Mouse (Mus musculus): Measurements from ENCODE around the gene Iqce.

Iqce gene

DNA sequence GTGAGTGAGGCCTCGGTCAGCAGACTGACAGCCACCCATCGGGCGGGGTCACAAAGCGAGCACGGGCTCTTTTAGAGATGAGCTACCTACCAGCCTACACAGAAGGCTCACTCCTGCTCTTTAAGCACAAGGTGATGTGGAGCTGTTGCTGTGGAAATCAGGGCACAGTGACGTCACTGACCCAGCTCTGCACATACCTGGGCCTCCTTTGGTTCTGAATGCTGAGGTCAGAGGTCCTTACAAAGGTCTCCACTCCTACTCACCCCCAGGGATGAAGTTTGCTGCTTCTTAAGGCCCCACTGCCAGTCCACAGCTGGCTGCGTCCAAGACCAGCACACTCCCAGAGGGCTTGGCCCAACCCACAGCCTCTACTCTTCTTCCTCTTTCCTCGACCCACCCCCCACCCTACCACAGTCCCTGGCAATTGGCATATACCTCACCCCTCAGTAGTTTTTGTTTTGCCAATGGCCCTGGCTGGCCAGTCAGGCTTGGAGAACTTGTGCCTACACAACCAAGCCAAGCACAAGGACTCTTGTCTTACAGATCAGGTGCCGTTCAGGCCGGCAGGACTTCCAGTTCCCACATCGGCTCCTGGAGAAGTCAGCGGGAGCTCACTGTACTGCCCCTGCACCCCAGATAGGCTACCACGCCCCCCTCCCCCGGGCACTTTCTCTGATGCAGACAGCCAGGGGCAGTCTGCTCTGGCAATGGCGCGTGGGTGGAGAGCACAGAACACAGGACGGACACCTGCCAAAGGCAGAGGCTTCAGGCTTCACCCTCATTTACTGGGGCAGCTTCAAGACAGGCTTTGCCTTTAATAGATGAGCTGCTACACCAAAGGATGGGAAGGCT, 39.2 kb downstream of the Iqce start:
- in situ Hi-C loops (cut with MboI, MseI) = no loop called here

DNA sequence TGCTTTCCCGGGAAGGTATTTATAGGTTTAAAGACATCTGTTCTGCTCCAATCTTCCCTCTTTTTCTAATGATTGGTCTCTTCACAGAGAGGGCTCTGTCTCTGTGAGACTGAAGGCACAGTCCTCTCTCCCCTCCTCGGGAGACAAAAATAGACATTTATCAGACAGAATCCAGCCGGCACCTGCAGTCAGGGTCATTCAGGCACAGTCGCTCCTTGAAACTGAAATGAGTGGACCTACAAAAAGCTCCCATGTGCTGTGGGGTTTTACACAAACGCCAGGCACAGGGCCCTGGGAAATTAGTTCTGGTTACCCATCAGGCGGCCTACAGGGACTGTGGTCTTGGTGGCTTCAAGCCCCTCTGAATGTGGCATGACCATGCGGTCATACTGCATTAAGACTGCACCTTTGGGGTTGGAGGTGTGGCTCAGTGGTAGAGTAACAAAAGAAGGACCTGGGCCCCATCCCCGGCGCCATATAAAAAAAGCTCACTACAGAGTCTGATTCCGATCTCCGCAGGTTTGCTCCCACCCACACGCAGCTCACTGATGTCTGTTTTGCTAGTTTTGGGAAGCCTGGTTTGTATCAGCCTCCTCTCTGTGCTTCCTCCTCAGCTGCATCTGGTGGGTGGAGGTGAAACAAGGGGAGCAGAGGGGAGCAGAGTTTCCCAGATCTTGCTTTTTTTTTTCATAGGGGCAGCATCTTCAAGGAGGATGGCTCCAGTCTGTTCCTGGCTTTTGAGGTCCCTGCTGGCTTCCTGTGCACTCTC, 40.1 kb downstream of the Iqce start:
- in situ Hi-C loops (cut with MboI, MseI) = no loop called here

DNA sequence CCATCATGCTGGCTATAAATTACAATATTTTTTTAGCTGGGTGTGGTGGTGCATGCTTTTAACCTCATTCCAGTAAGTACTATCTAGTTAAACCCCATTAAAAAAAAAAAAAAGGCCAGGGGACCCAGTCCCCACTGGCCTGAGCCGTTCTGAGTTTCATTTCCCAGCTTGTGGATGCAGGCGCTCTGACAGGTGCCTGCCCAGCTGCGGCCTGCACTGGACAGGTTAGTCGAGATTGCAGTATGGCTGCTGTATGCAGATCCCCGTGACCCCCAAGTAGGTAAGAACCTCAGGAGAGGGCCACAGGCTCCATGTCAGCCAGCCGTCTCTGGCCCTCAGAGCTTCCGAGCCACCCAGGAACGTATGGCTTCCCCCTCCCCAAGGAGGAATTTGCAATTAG, 40.8 kb downstream of the Iqce start:
- in situ Hi-C loops (cut with MboI, MseI) = no loop called here

DNA sequence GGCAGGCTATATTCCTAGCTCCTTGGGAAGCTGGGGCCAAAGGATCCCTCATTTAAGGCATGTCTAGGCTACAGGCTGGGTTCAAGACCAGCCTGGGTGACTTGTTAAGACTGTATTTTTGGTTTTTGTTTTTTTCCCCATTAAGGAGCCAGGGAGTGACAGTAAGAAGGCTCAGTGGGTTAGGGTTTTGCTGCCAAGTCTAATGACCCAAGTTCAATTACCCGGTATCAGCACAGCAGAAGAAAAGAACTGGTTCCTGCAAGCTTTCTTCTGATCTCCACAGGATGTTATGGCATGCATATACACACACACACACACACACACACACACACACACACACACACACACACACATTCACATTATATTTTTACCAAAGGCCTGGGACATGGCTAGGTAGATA, 41.8 kb downstream of the Iqce start:
- in situ Hi-C loops (cut with MboI, MseI) = no loop called here

DNA sequence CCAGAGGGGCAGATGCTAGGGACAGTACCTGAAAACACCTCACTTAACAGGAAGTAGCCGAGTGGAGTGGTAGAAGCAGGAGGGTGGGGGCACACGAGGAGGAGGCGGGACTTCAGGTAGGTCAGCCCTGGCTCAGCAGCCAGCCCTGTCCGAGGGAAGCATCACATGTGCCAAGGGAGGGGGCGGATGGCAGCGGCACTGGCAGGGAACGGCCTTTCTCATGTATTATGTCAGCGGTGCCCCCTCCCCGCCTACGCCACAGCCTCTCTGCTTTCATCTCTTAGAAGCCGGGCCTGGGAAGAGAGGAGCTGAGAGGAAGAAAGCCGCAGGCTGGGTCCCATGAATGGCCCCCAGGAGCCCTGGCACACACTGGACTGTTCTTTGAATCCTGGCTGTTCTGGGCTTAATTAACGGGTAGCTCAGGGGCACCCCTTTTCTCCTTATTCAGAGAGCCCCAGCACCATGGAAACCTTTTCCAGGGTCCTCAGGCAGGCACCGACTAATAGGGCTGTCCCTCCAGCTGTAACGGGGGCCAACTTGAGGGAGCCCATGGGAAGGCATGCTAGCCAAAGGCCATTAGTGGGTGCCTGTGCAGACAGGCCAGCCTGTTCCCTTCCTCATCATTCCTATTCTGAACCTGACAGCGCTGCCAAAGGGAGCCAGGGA, 42.4 kb downstream of the Iqce start:
- in situ Hi-C loops (cut with MboI, MseI) = no loop called here

DNA sequence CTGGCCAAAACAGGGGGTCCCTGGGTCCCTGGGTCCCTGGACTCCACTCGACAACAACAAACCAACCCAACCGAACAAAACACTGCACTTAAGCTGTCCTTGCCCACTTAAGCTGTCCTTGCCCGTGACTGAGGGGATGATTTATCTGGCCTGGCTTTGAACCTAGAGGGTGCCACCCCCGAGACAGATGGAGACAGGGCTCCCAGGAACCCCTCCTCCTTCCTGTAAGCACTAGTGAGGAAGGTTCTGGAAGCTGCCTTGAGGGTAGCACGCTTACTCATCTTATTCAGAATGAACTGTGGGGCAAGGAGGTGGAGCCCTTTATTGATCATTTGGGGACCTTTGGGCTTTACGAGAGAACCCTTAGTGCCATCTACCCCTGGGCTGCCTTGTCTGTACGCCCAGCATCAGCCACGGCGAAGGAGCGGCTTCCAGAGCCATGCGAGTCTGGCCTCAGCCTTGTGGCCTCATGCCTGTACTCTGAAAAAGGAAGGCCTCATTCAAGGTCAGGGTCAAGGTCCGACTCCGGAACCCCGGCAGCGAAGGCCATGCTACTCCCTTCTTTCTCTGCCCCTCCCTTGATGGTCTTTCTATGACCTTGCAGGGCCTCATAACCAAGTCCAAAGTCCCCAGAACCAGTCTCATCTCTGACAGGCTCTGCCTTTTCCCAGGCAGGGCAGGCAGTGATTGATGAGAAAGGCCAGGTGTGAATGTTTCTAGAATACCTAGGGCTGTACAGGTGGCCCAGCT, 47.9 kb downstream of the Iqce start:
- in situ Hi-C loops (cut with MboI, MseI) = no loop called here

DNA sequence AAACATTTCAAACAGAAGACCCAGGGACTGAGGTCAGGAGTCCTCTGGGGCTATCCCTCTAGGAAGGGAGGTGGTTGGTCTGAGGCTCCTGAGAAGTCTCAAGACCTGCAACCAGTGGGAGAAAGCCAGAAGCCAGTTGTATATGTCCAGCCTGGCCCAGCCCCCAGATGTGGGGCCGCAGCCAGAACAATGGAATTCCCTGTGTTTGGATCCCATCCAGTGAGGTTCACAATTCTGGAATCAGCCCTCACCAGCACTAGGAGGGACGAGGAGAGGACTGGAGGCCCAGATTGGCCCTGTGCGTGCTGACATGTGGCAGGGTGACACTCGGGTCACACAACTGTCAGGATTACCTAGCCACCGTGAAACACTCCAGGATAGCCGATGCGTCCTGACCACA, 49.6 kb downstream of the Iqce start:
- in situ Hi-C loops (cut with MboI, MseI) = no loop called here

DNA sequence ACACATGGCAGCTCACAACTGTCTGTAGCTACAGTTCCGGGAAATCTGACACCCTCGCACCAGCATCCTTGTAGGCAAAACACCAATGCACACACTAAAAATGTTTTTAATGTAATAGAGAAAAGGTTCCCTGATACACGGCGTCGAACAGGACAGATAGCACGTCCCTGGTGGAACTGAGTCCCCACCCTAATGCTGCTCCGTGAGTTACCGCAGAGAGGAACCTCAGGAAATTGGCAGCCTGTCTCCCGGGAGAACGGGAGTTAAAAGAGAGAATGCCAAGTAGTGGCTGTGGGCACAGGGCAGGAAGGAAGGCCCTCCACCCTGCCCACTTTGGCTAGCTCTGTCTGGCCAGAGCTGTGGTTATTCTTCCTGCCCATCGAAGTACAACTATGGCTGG, 50.9 kb downstream of the Iqce start:
- in situ Hi-C loops (cut with MboI, MseI) = no loop called here

DNA sequence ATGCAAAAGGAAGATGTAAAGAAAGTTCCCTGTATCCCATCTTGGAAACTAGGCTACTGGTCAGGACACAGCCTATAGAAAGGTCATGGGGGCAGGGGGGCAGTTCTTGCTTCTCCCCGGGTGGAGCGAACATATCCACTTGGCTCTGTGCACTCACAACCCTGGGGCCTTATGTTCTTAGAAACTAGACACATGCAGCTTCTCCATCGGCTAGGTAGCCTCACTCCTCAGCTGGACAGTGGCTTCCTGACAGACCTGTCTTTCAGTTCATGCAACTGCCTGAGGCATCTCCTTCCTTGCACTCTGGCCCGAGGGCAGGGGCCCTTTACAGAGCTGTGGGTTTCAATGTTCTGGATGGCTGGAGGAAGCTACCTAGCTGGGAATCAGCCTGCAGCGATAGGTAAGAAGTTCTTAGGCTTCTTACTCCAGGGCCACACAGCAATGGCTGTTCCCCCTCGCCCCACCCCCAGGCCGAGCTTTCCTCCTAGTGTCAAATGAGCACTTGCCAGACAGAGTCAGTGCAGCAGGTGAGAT, 52.2 kb downstream of the Iqce start:
- in situ Hi-C loops (cut with MboI, MseI) = no loop called here

DNA sequence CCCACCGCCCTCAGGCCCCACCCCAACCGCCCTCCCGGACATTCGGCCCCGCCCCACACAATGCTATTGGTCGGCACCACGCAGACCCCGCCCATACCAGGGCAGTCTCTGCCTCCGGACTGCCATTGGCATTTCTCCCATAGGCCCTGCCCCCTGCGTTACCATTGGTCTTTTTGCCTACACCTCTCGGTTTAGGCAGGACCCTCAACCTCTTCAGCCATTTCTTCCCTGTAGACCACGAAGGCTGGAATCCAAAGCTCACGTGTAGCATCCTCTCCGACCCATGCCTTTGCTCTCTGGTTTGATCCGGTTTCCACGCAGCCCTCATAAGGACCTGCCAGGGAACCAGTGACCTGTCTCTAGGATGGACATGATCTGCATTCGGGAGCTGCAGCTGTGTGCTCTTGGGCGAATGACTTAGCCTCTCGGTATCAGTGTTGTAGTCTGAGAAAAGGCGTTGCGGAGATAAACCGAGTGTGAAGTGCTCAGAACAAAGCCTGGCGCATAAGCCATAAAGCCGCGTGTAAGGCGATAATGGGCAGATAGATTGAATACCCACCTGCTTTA, 53.0 kb downstream of the Iqce start:
- in situ Hi-C loops (cut with MboI, MseI) = no loop called here

DNA sequence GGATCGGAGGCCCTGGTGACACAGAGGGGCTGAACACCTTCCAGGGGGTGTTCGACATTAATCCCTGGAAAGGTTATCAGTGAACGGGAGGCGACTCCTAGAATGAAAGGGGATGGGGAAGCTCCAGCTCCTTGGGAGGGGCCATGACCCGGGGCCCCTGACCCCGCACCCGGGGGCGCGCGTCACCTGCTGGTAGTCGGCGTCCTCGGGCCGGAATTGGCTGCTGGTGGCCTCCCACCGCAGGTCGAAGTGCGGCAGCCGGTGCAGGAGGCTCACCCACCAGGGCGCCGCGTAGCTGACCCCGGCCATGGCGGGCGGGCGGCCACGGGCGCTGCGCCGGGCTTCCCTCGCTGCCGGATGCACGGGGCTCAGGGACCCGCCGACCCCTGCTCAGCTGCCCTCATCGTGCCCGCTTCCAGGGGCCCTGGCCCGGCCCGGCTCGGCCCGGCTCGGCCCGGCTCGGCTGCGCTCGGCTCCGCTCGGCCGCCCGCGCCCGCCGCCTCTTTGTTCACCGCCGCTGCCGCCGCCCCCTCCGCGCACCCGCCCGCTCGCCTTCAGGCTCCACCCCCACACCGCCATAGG, 53.6 kb downstream of the Iqce start, which contains the start of gene Ttyh3:
Ttyh3 (minus strand) TSS at position 513 of the 582 bp plus-strand sequence.
- in situ Hi-C loops (cut with MboI, MseI) = no loop called here

DNA sequence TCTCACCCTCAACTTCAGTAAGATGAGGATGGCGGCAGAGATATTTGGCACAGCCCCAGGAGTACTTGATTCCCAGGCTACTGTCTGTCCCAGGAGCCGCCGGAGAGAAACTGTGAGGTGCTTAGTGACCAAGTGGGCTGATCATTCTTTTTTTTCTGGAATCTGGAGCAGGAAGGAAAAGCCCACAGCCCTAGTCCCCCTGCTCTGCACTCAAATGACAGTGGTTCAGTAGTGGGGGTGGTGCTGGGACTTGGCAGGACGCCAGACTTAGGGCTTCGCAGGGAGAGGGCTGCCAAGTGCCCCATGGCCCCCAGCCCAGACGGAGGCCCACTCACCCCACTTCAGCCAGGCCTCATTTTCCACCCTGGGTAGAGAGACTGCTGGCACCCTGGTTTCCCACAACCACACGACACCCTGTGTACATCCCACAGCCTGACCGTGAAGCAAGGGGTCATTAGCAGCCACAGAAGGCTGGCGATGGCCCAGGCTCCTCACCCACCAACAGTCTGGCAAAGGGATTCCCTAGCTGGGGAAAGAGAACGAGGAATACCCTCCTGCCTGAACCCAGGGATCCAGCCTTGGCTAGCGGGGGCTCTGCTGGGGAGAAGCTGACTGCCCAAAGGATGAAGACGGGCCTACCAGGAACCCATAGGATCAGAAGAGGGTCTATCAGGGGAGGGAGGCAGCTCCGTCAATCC, 54.2 kb downstream of the Iqce start:
- in situ Hi-C loops (cut with MboI, MseI) = no loop called here

DNA sequence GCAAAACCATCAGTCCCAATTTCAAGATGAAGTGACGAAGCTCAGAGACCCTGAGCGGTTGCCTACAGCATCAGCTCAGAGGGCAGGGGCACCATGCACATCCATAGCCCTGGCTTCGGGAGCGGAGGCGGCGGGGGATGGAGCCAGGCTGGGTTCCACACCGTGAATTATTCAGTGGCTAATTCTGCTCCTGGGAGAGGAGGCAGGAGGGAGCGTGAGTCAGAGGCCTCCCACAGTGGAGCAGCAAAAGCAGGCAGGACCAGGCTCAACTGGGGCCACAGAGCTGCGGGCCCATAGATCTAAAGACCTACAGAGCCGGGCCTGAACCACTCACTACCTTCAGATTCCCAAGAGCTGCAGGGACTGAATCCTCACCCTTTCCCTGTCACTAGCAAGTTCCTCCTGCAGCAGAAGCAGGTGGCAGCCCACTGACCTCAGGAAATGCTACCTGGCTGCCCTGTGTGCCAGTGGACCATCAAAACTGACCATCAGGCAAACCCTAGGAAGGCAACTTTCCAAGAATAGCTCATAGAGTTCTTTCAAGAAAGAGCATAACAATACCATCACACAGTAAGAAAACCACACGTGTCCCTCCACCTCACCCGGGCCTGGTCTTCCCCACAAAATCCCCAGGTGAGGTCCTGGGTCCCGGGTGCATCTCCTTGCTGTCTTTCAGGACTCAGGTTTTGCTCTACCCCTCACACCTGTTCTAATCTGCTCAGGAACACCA, 55.0 kb downstream of the Iqce start:
- in situ Hi-C loops (cut with MboI, MseI) = no loop called here

DNA sequence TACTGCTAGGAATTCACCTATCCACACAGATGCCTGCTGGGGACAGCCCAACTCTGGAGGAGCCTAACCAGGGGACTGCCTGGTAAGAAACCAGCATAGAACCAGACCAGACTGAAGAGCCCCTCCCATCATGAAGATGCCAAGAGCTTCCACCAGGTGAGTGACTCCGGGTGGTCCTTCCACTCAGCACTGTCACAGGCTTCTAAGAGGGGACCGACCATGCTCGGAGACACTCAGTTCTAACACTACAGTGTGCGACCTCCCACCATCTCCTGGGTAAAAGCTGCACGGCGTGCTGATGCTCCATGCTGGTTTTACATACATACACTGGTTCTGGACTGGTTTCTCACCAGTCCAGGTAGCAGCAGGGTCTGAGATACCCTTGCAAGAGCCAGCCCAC, 56.0 kb downstream of the Iqce start:
- in situ Hi-C loops (cut with MboI, MseI) = no loop called here

DNA sequence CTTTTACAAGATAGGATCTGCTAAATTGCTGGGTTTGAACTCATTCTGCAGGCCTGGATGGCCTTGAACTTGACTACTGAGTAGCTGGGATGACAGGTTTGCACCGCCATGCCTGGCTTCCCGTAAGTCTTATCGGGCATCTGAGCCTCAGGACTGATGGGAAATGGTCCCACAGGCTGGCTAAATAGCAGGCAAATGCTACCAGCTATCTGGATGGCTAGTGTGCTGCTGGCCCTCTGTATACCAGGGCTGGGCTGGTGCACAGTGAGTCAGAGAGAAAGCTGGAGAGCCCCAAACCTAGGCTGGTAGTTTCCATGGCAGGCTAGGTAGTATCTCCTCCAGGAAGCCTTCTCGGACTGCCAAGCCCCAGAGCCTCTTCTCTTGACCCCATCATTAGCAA, 56.7 kb downstream of the Iqce start:
- in situ Hi-C loops (cut with MboI, MseI) = no loop called here

DNA sequence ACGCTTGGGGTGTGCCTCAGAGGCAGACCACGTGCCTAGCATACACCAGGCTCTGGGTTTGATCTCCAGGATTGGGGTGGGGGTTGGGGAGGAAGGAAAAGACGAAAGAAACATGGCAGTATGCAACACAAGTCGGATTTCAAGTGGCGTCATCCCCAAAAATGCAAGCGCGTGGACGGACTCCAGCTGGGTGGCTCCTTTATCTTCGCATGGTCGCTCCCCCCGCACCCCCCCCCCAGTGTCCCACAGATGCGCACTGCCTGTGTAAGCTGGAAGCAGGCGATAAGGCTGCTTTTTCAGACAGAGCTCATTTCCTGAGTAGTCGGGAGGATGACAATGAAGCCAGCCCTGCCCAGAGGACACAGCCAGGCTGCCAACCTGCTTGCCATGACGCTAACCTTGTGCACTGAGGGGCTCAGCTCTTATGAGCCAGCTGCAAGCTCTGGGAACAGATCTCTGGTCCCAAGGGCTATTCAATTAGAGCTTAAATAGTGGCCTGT, 57.4 kb downstream of the Iqce start:
- in situ Hi-C loops (cut with MboI, MseI) = no loop called here

DNA sequence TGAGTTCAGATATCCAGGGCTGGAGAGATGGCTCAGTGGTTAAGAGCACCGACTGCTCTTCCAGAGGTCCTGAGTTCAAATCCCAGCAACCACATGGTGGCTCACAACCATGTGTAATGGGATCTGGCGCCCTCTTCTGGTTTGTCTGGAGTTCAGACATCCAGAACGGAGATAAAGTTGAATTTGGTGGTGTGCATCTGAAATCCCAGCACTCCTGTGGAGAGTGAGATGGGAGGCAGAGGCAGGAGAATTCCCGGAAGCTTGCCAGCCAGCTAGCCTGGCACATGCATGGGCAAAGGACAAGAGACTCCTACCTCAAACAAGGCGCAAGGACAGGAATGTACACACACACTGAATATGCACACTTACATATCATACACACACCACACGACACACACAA, 57.9 kb downstream of the Iqce start:
- in situ Hi-C loops (cut with MboI, MseI) = no loop called here

DNA sequence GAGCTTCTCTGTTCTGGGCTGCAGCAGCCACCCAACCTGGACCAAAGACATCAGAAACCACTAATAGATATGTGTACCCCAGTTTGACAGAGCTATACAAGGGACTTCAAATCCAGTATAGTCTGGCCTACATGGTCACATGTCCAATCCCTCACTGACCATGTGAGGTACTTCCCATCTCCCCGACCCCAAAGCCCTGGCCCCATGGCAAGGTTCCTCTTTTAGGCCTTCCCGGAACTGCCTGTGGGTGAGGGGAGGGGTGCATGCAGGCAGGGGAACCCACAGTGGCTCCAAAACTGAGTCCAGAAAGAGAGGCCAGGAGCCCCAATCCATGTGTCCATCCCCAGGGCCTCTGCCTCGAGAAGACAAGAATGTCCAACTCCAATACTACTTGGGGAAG, 60.1 kb downstream of the Iqce start:
- in situ Hi-C loops (cut with MboI, MseI) = no loop called here

DNA sequence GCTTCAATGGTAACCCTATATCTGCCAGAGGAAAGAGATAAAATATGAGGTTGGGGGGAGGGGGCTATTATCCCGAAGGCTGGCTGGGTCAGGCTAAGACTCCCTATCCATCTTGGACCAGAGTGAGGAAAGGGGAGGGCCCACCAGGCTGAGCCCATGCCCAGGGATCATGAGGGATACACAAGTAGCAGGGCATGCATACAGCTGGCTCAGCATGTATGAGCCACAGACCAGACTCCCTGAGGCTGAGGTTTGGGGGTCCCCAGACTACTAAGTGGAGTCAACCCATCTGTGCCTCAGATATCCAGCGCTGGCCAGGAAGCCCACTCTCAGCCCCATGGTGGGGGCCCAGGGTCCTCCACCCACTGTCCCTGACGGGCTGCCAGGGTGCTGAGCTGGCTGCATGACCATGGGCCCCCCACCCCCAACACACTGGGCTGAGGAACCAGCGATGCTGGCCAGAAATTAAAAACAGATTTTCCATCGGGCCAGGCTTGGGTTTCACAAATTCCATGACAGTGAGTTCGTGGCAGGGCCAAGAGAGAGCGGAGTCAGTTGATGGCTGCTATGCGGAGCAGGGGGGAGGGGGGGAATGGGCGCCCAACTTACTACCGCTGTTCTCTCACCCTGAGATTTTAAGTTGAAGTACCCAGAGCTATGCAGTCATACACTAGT, 60.8 kb downstream of the Iqce start:
- in situ Hi-C loops (cut with MboI, MseI) = no loop called here
